Mouse (Mus musculus): ENCODE measurements around the gene Kdm2a. TPM values are rescaled to one million over a fixed set of nuclear protein-coding genes. Genes with fewer than 3 reads are reported as not detected.
A peak's percentile ranks its signal among the peaks of the same experiment; 100 is the strongest.

The Kdm2a gene
- polyA plus RNA-seq, 1 experiment: 98.9 TPM

GRCm38 (mm10) chr19:4298322-4299121, 99.6 kb downstream of the Kdm2a start:
- Histone ChIP-seq H3K36me3 (ENCODE audit: control insufficient read depth, insufficient read depth, low read length) (peaks cover 11% of the 10 kb centered on the region), H3K27ac (ENCODE audit: insufficient read depth, low read length) (peak overlapping the region; percentile 94), H3K4me1 (ENCODE audit: control insufficient read depth, insufficient read depth, insufficient read length) (peaks cover 80% of the 10 kb centered on the region), H3K4me3 (ENCODE audit: extremely low read depth, insufficient read depth, insufficient read length) (peak overlapping the region; percentile 27), H3K27me3 (ENCODE audit: control insufficient read depth, insufficient read depth, low read length) (no peaks in the 10 kb centered on the region)
- no peak for TF ChIP-seq POLR2A (IDR thresholded peaks at IDR 0.05; ENCODE audit: low read depth, low read length)
- no peak for TF ChIP-seq CTCF (IDR thresholded peaks at IDR 0.05; ENCODE audit: extremely low read depth, insufficient read depth, insufficient read length, insufficient replicate concordance)
- WGBS: 40% methylated on average over 17 of the region's 17 CpGs
- peak in 1 of 2 experiments; percentile 15 for DNase-seq (ENCODE audit: low read depth in 1 of 2, low spot score in 2 of 2)

- peak in 1 of 2 experiments; percentile 38 for DNase-seq (ENCODE audit: low read depth in 1 of 2, low spot score in 2 of 2)
- Histone ChIP-seq H3K4me1 (ENCODE audit: control insufficient read depth, insufficient read depth, insufficient read length) (peaks cover 78% of the 10 kb centered on the region), H3K27ac (ENCODE audit: insufficient read depth, low read length) (peak overlapping the region; percentile 94), H3K4me3 (ENCODE audit: extremely low read depth, insufficient read depth, insufficient read length) (peak overlapping the region; percentile 27; the same call in 1 of the 2 replicates), H3K36me3 (ENCODE audit: control insufficient read depth, insufficient read depth, low read length) (peaks cover 14% of the 10 kb centered on the region), H3K27me3 (ENCODE audit: control insufficient read depth, insufficient read depth, low read length) (no peaks in the 10 kb centered on the region)
- peak; percentile 11; the same call in 1 of the 2 replicates for TF ChIP-seq CTCF (IDR thresholded peaks at IDR 0.05; ENCODE audit: extremely low read depth, insufficient read depth, insufficient read length, insufficient replicate concordance)
- TF ChIP-seq POLR2A (IDR thresholded peaks at IDR 0.05; ENCODE audit: low read depth, low read length): no peak
- WGBS: 45% methylated on average over 5 of the region's 5 CpGs
Measured at GRCm38 (mm10) chr19:4297851-4298250, 100.2 kb downstream of the Kdm2a start.

GRCm38 (mm10) chr19:4296611-4297010, 101.5 kb downstream of the Kdm2a start:
- Histone ChIP-seq H3K27me3 (ENCODE audit: control insufficient read depth, insufficient read depth, low read length) (no peaks in the 10 kb centered on the region), H3K4me1 (ENCODE audit: control insufficient read depth, insufficient read depth, insufficient read length) (peaks cover 71% of the 10 kb centered on the region), H3K27ac (ENCODE audit: insufficient read depth, low read length) (peak overlapping the region; percentile 94), H3K36me3 (ENCODE audit: control insufficient read depth, insufficient read depth, low read length) (peaks cover 25% of the 10 kb centered on the region), H3K4me3 (ENCODE audit: extremely low read depth, insufficient read depth, insufficient read length) (peak overlapping the region; percentile 2; the same call in 1 of the 2 replicates)
- WGBS: 42% methylated on average over 2 of the region's 2 CpGs
- DNase-seq (ENCODE audit: low read depth in 1 of 2, low spot score in 2 of 2): no peak
- TF ChIP-seq CTCF (IDR thresholded peaks at IDR 0.05; ENCODE audit: extremely low read depth, insufficient read depth, insufficient read length, insufficient replicate concordance) (no peak), POLR2A (IDR thresholded peaks at IDR 0.05; ENCODE audit: low read depth, low read length) (no peak)

GRCm38 (mm10) chr19:4295391-4295790, 102.7 kb downstream of the Kdm2a start:
- DNase-seq (ENCODE audit: low read depth in 1 of 2, low spot score in 2 of 2): no peak
- H3K27me3 ChIP-seq (ENCODE audit: control insufficient read depth, insufficient read depth, low read length): no peaks in the 10 kb centered on the region
- H3K36me3 ChIP-seq (ENCODE audit: control insufficient read depth, insufficient read depth, low read length): peaks cover 37% of the 10 kb centered on the region
- no peak overlapping the region for H3K4me3 ChIP-seq (ENCODE audit: extremely low read depth, insufficient read depth, insufficient read length)
- H3K4me1 ChIP-seq (ENCODE audit: control insufficient read depth, insufficient read depth, insufficient read length): peaks cover 60% of the 10 kb centered on the region
- 48% methylated on average over 4 of the region's 4 CpGs for WGBS
- peak overlapping the region; percentile 94 for H3K27ac ChIP-seq (ENCODE audit: insufficient read depth, low read length)
- TF ChIP-seq POLR2A (IDR thresholded peaks at IDR 0.05; ENCODE audit: low read depth, low read length) (no peak), CTCF (IDR thresholded peaks at IDR 0.05; ENCODE audit: extremely low read depth, insufficient read depth, insufficient read length, insufficient replicate concordance) (no peak)

GRCm38 (mm10) chr19:4294381-4295097, 103.5 kb downstream of the Kdm2a start:
- peak; percentile 77 to 88 for DNase-seq (ENCODE audit: low read depth in 1 of 2, low spot score in 2 of 2)
- H3K36me3 ChIP-seq (ENCODE audit: control insufficient read depth, insufficient read depth, low read length): peaks cover 46% of the 10 kb centered on the region
- 15% methylated on average over 14 of the region's 14 CpGs for WGBS
- peak overlapping the region; percentile 94 for H3K27ac ChIP-seq (ENCODE audit: insufficient read depth, low read length)
- H3K4me3 ChIP-seq (ENCODE audit: extremely low read depth, insufficient read depth, insufficient read length): peak overlapping the region; percentile 20; the same call in 1 of the 2 replicates
- TF ChIP-seq POLR2A (IDR thresholded peaks at IDR 0.05; ENCODE audit: low read depth, low read length) (no peak), CTCF (IDR thresholded peaks at IDR 0.05; ENCODE audit: extremely low read depth, insufficient read depth, insufficient read length, insufficient replicate concordance) (no peak)
- no peaks in the 10 kb centered on the region for H3K27me3 ChIP-seq (ENCODE audit: control insufficient read depth, insufficient read depth, low read length)
- peaks cover 56% of the 10 kb centered on the region for H3K4me1 ChIP-seq (ENCODE audit: control insufficient read depth, insufficient read depth, insufficient read length)

GRCm38 (mm10) chr19:4291161-4291560, 106.9 kb downstream of the Kdm2a start:
- Histone ChIP-seq H3K4me1 (ENCODE audit: control insufficient read depth, insufficient read depth, insufficient read length) (peaks cover 35% of the 10 kb centered on the region), H3K27me3 (ENCODE audit: control insufficient read depth, insufficient read depth, low read length) (no peaks in the 10 kb centered on the region), H3K36me3 (ENCODE audit: control insufficient read depth, insufficient read depth, low read length) (peaks cover 71% of the 10 kb centered on the region), H3K4me3 (ENCODE audit: extremely low read depth, insufficient read depth, insufficient read length) (no peak overlapping the region), H3K27ac (ENCODE audit: insufficient read depth, low read length) (no peak overlapping the region; the same call in 1 of the 2 replicates)
- 87% methylated on average over 11 of the region's 11 CpGs for WGBS
- peak in 1 of 2 experiments; percentile 3 for DNase-seq (ENCODE audit: low read depth in 1 of 2, low spot score in 2 of 2)
- TF ChIP-seq POLR2A (IDR thresholded peaks at IDR 0.05; ENCODE audit: low read depth, low read length): no peak
- no peak for TF ChIP-seq CTCF (IDR thresholded peaks at IDR 0.05; ENCODE audit: extremely low read depth, insufficient read depth, insufficient read length, insufficient replicate concordance)

All from spleen, adult 2 months (tissue).